Mouse (Mus musculus): Measurements from ENCODE around the gene Gtf2f2. TPM values are rescaled to one million over a fixed set of nuclear protein-coding genes. Genes with fewer than 3 reads are reported as not detected.

Gene Gtf2f2
- polyA plus RNA-seq, 1 experiment from 2014 or later: 47.1 TPM

- H3K9me3 ChIP-seq (ENCODE audit: control insufficient read depth, low read length): no peaks in the 10 kb centered on the region
- WGBS: 81% methylated on average over 5 of the region's 5 CpGs
- H3K27me3 ChIP-seq (ENCODE audit: control insufficient read depth, insufficient read depth, low read length): no peaks in the 10 kb centered on the region
- peak overlapping the region; percentile 81 for H3K4me2 ChIP-seq (replicated peaks; ENCODE audit: low read depth, low read length)
- no peak overlapping the region for H3K27ac ChIP-seq (ENCODE audit: low read depth, low read length)
- peaks cover 3% of the 10 kb centered on the region; the same call in 1 of the 2 replicates for H3K36me3 ChIP-seq (ENCODE audit: control insufficient read depth, insufficient read depth, low read length)
- H3K4me3 ChIP-seq (ENCODE audit: low read length): peak overlapping the region; percentile 97
- H3K4me1 ChIP-seq (ENCODE audit: control insufficient read depth, insufficient read depth, low read length): peaks cover 15% of the 10 kb centered on the region
- ATAC-seq (ENCODE audit: low FRiP score, low TSS enrichment): no peak
- H3K9ac ChIP-seq (ENCODE audit: low read depth, low read length): peak overlapping the region; percentile 86; the same call in 1 of the 2 replicates
These were observed 1.5 kb downstream of the Gtf2f2 start for GRCm38 (mm10) chr14:76009185-76009584.

- Histone ChIP-seq H3K27ac (ENCODE audit: low read depth, low read length) (no peak overlapping the region), H3K9ac (ENCODE audit: low read depth, low read length) (no peak overlapping the region), H3K9me3 (ENCODE audit: control insufficient read depth, low read length) (no peaks in the 10 kb centered on the region), H3K27me3 (ENCODE audit: control insufficient read depth, insufficient read depth, low read length) (no peaks in the 10 kb centered on the region), H3K4me1 (ENCODE audit: control insufficient read depth, insufficient read depth, low read length) (peaks cover 15% of the 10 kb centered on the region), H3K4me3 (ENCODE audit: low read length) (no peak overlapping the region), H3K36me3 (ENCODE audit: control insufficient read depth, insufficient read depth, low read length) (peaks cover 3% of the 10 kb centered on the region; the same call in 1 of the 2 replicates), H3K4me2 (replicated peaks; ENCODE audit: low read depth, low read length) (no peak overlapping the region)
- no peak for ATAC-seq (ENCODE audit: low FRiP score, low TSS enrichment)
- 95% methylated on average over 1 of the region's 1 CpGs for WGBS
These were observed 2.5 kb downstream of the Gtf2f2 start for GRCm38 (mm10) chr14:76008174-76008573.

GRCm38 (mm10) chr14:76005011-76005410 lies 5.7 kb downstream of the Gtf2f2 start:
- Histone ChIP-seq H3K9me3 (ENCODE audit: control insufficient read depth, low read length) (no peaks in the 10 kb centered on the region), H3K9ac (ENCODE audit: low read depth, low read length) (no peak overlapping the region), H3K27me3 (ENCODE audit: control insufficient read depth, insufficient read depth, low read length) (no peaks in the 10 kb centered on the region), H3K4me3 (ENCODE audit: low read length) (no peak overlapping the region), H3K4me1 (ENCODE audit: control insufficient read depth, insufficient read depth, low read length) (peaks cover 9% of the 10 kb centered on the region), H3K4me2 (replicated peaks; ENCODE audit: low read depth, low read length) (no peak overlapping the region), H3K27ac (ENCODE audit: low read depth, low read length) (no peak overlapping the region), H3K36me3 (ENCODE audit: control insufficient read depth, insufficient read depth, low read length) (peaks cover 3% of the 10 kb centered on the region; the same call in 1 of the 2 replicates)
- ATAC-seq (ENCODE audit: low FRiP score, low TSS enrichment): no peak
- 97% methylated on average over 4 of the region's 4 CpGs for WGBS

- 81% methylated on average over 4 of the region's 4 CpGs for WGBS
- ATAC-seq (ENCODE audit: low FRiP score, low TSS enrichment): no peak
- H3K27me3 ChIP-seq (ENCODE audit: control insufficient read depth, insufficient read depth, low read length): no peaks in the 10 kb centered on the region
- no peak overlapping the region for H3K9ac ChIP-seq (ENCODE audit: low read depth, low read length)
- no peak overlapping the region for H3K27ac ChIP-seq (ENCODE audit: low read depth, low read length)
- no peak overlapping the region for H3K4me2 ChIP-seq (replicated peaks; ENCODE audit: low read depth, low read length)
- H3K4me3 ChIP-seq (ENCODE audit: low read length): no peak overlapping the region
- no peaks in the 10 kb centered on the region for H3K4me1 ChIP-seq (ENCODE audit: control insufficient read depth, insufficient read depth, low read length)
- H3K9me3 ChIP-seq (ENCODE audit: control insufficient read depth, low read length): no peaks in the 10 kb centered on the region
- H3K36me3 ChIP-seq (ENCODE audit: control insufficient read depth, insufficient read depth, low read length): peaks cover 2% of the 10 kb centered on the region; the same call in 1 of the 2 replicates
These were observed 8.9 kb downstream of the Gtf2f2 start for GRCm38 (mm10) chr14:76001781-76002180.

GRCm38 (mm10) chr14:75998082-75998481 lies 12.6 kb downstream of the Gtf2f2 start:
- H3K36me3 ChIP-seq (ENCODE audit: control insufficient read depth, insufficient read depth, low read length): peaks cover 11% of the 10 kb centered on the region; the same call in 1 of the 2 replicates
- no peaks in the 10 kb centered on the region for H3K9me3 ChIP-seq (ENCODE audit: control insufficient read depth, low read length)
- no peak overlapping the region for H3K4me2 ChIP-seq (replicated peaks; ENCODE audit: low read depth, low read length)
- H3K27ac ChIP-seq (ENCODE audit: low read depth, low read length): no peak overlapping the region
- no peak overlapping the region for H3K9ac ChIP-seq (ENCODE audit: low read depth, low read length)
- 57% methylated on average over 1 of the region's 1 CpGs for WGBS
- ATAC-seq (ENCODE audit: low FRiP score, low TSS enrichment): no peak
- no peak overlapping the region for H3K4me3 ChIP-seq (ENCODE audit: low read length)
- no peaks in the 10 kb centered on the region for H3K4me1 ChIP-seq (ENCODE audit: control insufficient read depth, insufficient read depth, low read length)
- H3K27me3 ChIP-seq (ENCODE audit: control insufficient read depth, insufficient read depth, low read length): no peaks in the 10 kb centered on the region

- no peaks in the 10 kb centered on the region for H3K9me3 ChIP-seq (ENCODE audit: control insufficient read depth, low read length)
- no peaks in the 10 kb centered on the region for H3K27me3 ChIP-seq (ENCODE audit: control insufficient read depth, insufficient read depth, low read length)
- no peak overlapping the region for H3K27ac ChIP-seq (ENCODE audit: low read depth, low read length)
- 94% methylated on average over 4 of the region's 4 CpGs for WGBS
- no peaks in the 10 kb centered on the region for H3K4me1 ChIP-seq (ENCODE audit: control insufficient read depth, insufficient read depth, low read length)
- H3K9ac ChIP-seq (ENCODE audit: low read depth, low read length): no peak overlapping the region
- H3K4me2 ChIP-seq (replicated peaks; ENCODE audit: low read depth, low read length): no peak overlapping the region
- ATAC-seq (ENCODE audit: low FRiP score, low TSS enrichment): no peak
- no peak overlapping the region for H3K4me3 ChIP-seq (ENCODE audit: low read length)
- H3K36me3 ChIP-seq (ENCODE audit: control insufficient read depth, insufficient read depth, low read length): peaks cover 11% of the 10 kb centered on the region; the same call in 1 of the 2 replicates
These were observed 18.3 kb downstream of the Gtf2f2 start for GRCm38 (mm10) chr14:75992371-75992770.

GRCm38 (mm10) chr14:75990936-75991335 lies 19.7 kb downstream of the Gtf2f2 start:
- Histone ChIP-seq H3K9ac (ENCODE audit: low read depth, low read length) (no peak overlapping the region), H3K4me3 (ENCODE audit: low read length) (no peak overlapping the region), H3K4me2 (replicated peaks; ENCODE audit: low read depth, low read length) (no peak overlapping the region), H3K36me3 (ENCODE audit: control insufficient read depth, insufficient read depth, low read length) (peaks cover 11% of the 10 kb centered on the region; the same call in 1 of the 2 replicates), H3K4me1 (ENCODE audit: control insufficient read depth, insufficient read depth, low read length) (no peaks in the 10 kb centered on the region), H3K27ac (ENCODE audit: low read depth, low read length) (no peak overlapping the region), H3K27me3 (ENCODE audit: control insufficient read depth, insufficient read depth, low read length) (no peaks in the 10 kb centered on the region), H3K9me3 (ENCODE audit: control insufficient read depth, low read length) (no peaks in the 10 kb centered on the region)
- 91% methylated on average over 6 of the region's 6 CpGs for WGBS
- ATAC-seq (ENCODE audit: low FRiP score, low TSS enrichment): no peak

- no peak overlapping the region for H3K27ac ChIP-seq (ENCODE audit: low read depth, low read length)
- WGBS: 91% methylated on average over 1 of the region's 1 CpGs
- no peaks in the 10 kb centered on the region for H3K9me3 ChIP-seq (ENCODE audit: control insufficient read depth, low read length)
- no peak overlapping the region for H3K4me3 ChIP-seq (ENCODE audit: low read length)
- H3K27me3 ChIP-seq (ENCODE audit: control insufficient read depth, insufficient read depth, low read length): no peaks in the 10 kb centered on the region
- H3K4me1 ChIP-seq (ENCODE audit: control insufficient read depth, insufficient read depth, low read length): no peaks in the 10 kb centered on the region
- ATAC-seq (ENCODE audit: low FRiP score, low TSS enrichment): no peak
- H3K4me2 ChIP-seq (replicated peaks; ENCODE audit: low read depth, low read length): no peak overlapping the region
- H3K36me3 ChIP-seq (ENCODE audit: control insufficient read depth, insufficient read depth, low read length): 0 out of 2 replicates have a peak, but pooled peaks cover 5% of the 10 kb centered on the region
- H3K9ac ChIP-seq (ENCODE audit: low read depth, low read length): no peak overlapping the region
These were observed 21.5 kb downstream of the Gtf2f2 start for GRCm38 (mm10) chr14:75989168-75989567.

- no peaks in the 10 kb centered on the region for H3K9me3 ChIP-seq (ENCODE audit: control insufficient read depth, low read length)
- H3K4me2 ChIP-seq (replicated peaks; ENCODE audit: low read depth, low read length): no peak overlapping the region
- H3K36me3 ChIP-seq (ENCODE audit: control insufficient read depth, insufficient read depth, low read length): no peaks in the 10 kb centered on the region
- H3K9ac ChIP-seq (ENCODE audit: low read depth, low read length): no peak overlapping the region
- ATAC-seq (ENCODE audit: low FRiP score, low TSS enrichment): no peak
- H3K4me1 ChIP-seq (ENCODE audit: control insufficient read depth, insufficient read depth, low read length): no peaks in the 10 kb centered on the region
- H3K27ac ChIP-seq (ENCODE audit: low read depth, low read length): no peak overlapping the region
- 87% methylated on average over 7 of the region's 7 CpGs for WGBS
- no peak overlapping the region for H3K4me3 ChIP-seq (ENCODE audit: low read length)
- no peaks in the 10 kb centered on the region for H3K27me3 ChIP-seq (ENCODE audit: control insufficient read depth, insufficient read depth, low read length)
These were observed 23.7 kb downstream of the Gtf2f2 start for GRCm38 (mm10) chr14:75986878-75987483.
